Mouse (Mus musculus): ENCODE results near the gene Bcl2.

DNA sequence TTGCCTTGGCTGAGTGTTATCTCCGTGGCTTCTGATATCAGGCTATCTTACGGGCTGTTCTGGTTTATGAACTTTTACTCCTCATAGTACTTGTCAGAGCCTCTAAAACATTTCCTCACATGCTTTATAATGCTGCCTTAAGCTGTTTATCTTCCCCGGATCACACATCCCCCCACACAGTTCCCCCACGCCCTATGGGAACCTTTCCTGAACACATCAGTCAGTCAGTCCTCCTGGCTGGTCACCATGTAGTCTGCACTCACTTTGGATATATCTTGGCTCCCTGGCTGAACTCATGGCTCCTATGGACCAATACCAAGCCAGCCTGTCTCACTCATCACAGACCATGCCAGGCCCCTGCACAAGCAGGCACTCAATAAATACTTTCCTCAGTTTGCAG, 42.6 kb upstream of the Bcl2 start:
- no peak for TF ChIP-seq CHD2 (IDR thresholded peaks at IDR 0.05; ENCODE audit: low read depth, low read length)
- no peak for TF ChIP-seq ZC3H11A (IDR thresholded peaks at IDR 0.05; ENCODE audit: borderline replicate concordance, low read depth, low read length)
- no peak for TF ChIP-seq HCFC1 (IDR thresholded peaks at IDR 0.05; ENCODE audit: borderline replicate concordance, insufficient read depth, low read length)
- no peak for TF ChIP-seq ZNF384 (IDR thresholded peaks at IDR 0.05; ENCODE audit: low read depth, low read length)
- TF ChIP-seq MAFK (IDR thresholded peaks at IDR 0.05; ENCODE audit: insufficient read depth, low read depth, low read length), result no peak
